Mouse (Mus musculus): ENCODE measurements at regions not wholly inside any gene's neighbourhood (a gene's known extent, or its start where the extent isn't known, plus 50 kb on each side); places are given as distances from the start of the nearest gene placed in this dataset.

- Histone ChIP-seq H3K36me3 (ENCODE audit: control insufficient read depth, insufficient read depth, low read length) (no peaks in the 10 kb centered on the region), H3K4me1 (ENCODE audit: control insufficient read depth, insufficient read depth, low read length) (no peaks in the 10 kb centered on the region), H3K4me3 (ENCODE audit: low read depth, low read length) (no peak overlapping the region), H3K27me3 (ENCODE audit: control insufficient read depth, insufficient read depth, low read length) (no peaks in the 10 kb centered on the region), H3K9me3 (ENCODE audit: control insufficient read depth, low read length) (no peaks in the 10 kb centered on the region), H3K9ac (replicated peaks; ENCODE audit: low read depth, low read length) (no peak overlapping the region), H3K4me2 (ENCODE audit: low read depth, low read length) (no peak overlapping the region), H3K27ac (ENCODE audit: low read depth, low read length) (no peak overlapping the region)
- 94% methylated on average over 3 of the region's 3 CpGs for WGBS
- no peak for ATAC-seq (ENCODE audit: low read depth)
Measured at GRCm38 (mm10) chr1:78050231-78050630, 146.7 kb downstream of the Pax3 start.

- Histone ChIP-seq H3K4me1 (ENCODE audit: control insufficient read depth, insufficient read depth, low read length) (no peaks in the 10 kb centered on the region), H3K4me3 (ENCODE audit: low read depth, low read length) (no peak overlapping the region), H3K27ac (ENCODE audit: low read depth, low read length) (no peak overlapping the region), H3K36me3 (ENCODE audit: control insufficient read depth, insufficient read depth, low read length) (no peaks in the 10 kb centered on the region), H3K27me3 (ENCODE audit: control insufficient read depth, insufficient read depth, low read length) (no peaks in the 10 kb centered on the region), H3K9ac (replicated peaks; ENCODE audit: low read depth, low read length) (no peak overlapping the region), H3K9me3 (ENCODE audit: control insufficient read depth, low read length) (no peaks in the 10 kb centered on the region), H3K4me2 (ENCODE audit: low read depth, low read length) (no peak overlapping the region)
- 86% methylated on average over 2 of the region's 2 CpGs for WGBS
- ATAC-seq (ENCODE audit: low read depth), result no peak
Measured at GRCm38 (mm10) chr1:78032336-78032735, 164.6 kb downstream of the Pax3 start.

GRCm38 (mm10) chr1:78021766-78022165 is 175.2 kb downstream of the Pax3 start:
- Histone ChIP-seq H3K27me3 (ENCODE audit: control insufficient read depth, insufficient read depth, low read length) (no peaks in the 10 kb centered on the region), H3K9me3 (ENCODE audit: control insufficient read depth, low read length) (no peaks in the 10 kb centered on the region), H3K4me1 (ENCODE audit: control insufficient read depth, insufficient read depth, low read length) (0 out of 2 replicates have a peak, but pooled peaks cover 5% of the 10 kb centered on the region), H3K4me2 (ENCODE audit: low read depth, low read length) (peak overlapping the region; percentile 18; the same call in 1 of the 2 replicates), H3K4me3 (ENCODE audit: low read depth, low read length) (no peak overlapping the region), H3K9ac (replicated peaks; ENCODE audit: low read depth, low read length) (no peak overlapping the region), H3K36me3 (ENCODE audit: control insufficient read depth, insufficient read depth, low read length) (no peaks in the 10 kb centered on the region), H3K27ac (ENCODE audit: low read depth, low read length) (no peak overlapping the region; the same call in 1 of the 2 replicates)
- WGBS, result 9% methylated on average over 6 of the region's 6 CpGs
- ATAC-seq (ENCODE audit: low read depth), result peak; percentile 44; the same call in 1 of the 2 replicates

DNA sequence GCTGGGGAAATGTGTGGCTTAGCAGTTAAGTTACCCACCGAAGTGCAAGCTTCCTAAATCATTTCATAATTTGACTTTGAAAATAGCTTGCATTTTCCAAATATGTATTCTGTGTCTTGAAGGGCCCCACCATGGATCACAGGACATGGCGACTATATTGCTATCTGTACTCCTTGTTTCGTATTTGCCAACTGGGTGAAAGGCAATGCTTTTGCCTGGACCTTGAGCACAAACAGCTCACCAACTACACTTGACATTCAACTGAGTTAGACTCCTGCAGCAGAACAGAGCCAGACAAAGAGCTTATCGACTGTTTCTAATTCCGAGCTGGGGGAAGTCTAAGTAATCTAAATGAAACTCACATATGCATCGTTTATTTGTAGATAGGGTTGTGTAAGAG is 175.9 kb downstream of the Pax3 start:
- Histone ChIP-seq H3K4me1 (ENCODE audit: control insufficient read depth, insufficient read depth, low read length) (peaks cover 7% of the 10 kb centered on the region; the same call in 1 of the 2 replicates), H3K4me2 (ENCODE audit: low read depth, low read length) (no peak overlapping the region), H3K9ac (replicated peaks; ENCODE audit: low read depth, low read length) (no peak overlapping the region), H3K27ac (ENCODE audit: low read depth, low read length) (no peak overlapping the region), H3K4me3 (ENCODE audit: low read depth, low read length) (no peak overlapping the region), H3K9me3 (ENCODE audit: control insufficient read depth, low read length) (no peaks in the 10 kb centered on the region), H3K27me3 (ENCODE audit: control insufficient read depth, insufficient read depth, low read length) (no peaks in the 10 kb centered on the region), H3K36me3 (ENCODE audit: control insufficient read depth, insufficient read depth, low read length) (no peaks in the 10 kb centered on the region)
- 53% methylated on average over 6 of the region's 6 CpGs for WGBS
- no peak for ATAC-seq (ENCODE audit: low read depth)

GRCm38 (mm10) chr1:78017949-78018617 is 178.9 kb downstream of the Pax3 start:
- ATAC-seq (ENCODE audit: low read depth), result no peak
- H3K9ac ChIP-seq (replicated peaks; ENCODE audit: low read depth, low read length), result no peak overlapping the region
- no peaks in the 10 kb centered on the region for H3K36me3 ChIP-seq (ENCODE audit: control insufficient read depth, insufficient read depth, low read length)
- H3K27me3 ChIP-seq (ENCODE audit: control insufficient read depth, insufficient read depth, low read length), result no peaks in the 10 kb centered on the region
- WGBS, result 80% methylated on average over 6 of the region's 6 CpGs
- H3K27ac ChIP-seq (ENCODE audit: low read depth, low read length), result no peak overlapping the region
- no peak overlapping the region for H3K4me2 ChIP-seq (ENCODE audit: low read depth, low read length)
- H3K4me3 ChIP-seq (ENCODE audit: low read depth, low read length), result no peak overlapping the region
- H3K9me3 ChIP-seq (ENCODE audit: control insufficient read depth, low read length), result no peaks in the 10 kb centered on the region
- H3K4me1 ChIP-seq (ENCODE audit: control insufficient read depth, insufficient read depth, low read length), result peaks cover 7% of the 10 kb centered on the region; the same call in 1 of the 2 replicates

- H3K9ac ChIP-seq (replicated peaks; ENCODE audit: low read depth, low read length), result no peak overlapping the region
Measured at GRCm38 (mm10) chr1:78016541-78017267, 180.2 kb downstream of the Pax3 start.

GRCm38 (mm10) chr1:78015999-78016398 is 180.9 kb downstream of the Pax3 start:
- Histone ChIP-seq H3K4me1 (ENCODE audit: control insufficient read depth, insufficient read depth, low read length) (peaks cover 4% of the 10 kb centered on the region; the same call in 1 of the 2 replicates), H3K27me3 (ENCODE audit: control insufficient read depth, insufficient read depth, low read length) (no peaks in the 10 kb centered on the region), H3K4me2 (ENCODE audit: low read depth, low read length) (no peak overlapping the region), H3K9ac (replicated peaks; ENCODE audit: low read depth, low read length) (no peak overlapping the region), H3K4me3 (ENCODE audit: low read depth, low read length) (no peak overlapping the region), H3K27ac (ENCODE audit: low read depth, low read length) (no peak overlapping the region), H3K9me3 (ENCODE audit: control insufficient read depth, low read length) (no peaks in the 10 kb centered on the region), H3K36me3 (ENCODE audit: control insufficient read depth, insufficient read depth, low read length) (no peaks in the 10 kb centered on the region)
- WGBS, result 49% methylated on average over 2 of the region's 3 CpGs
- ATAC-seq (ENCODE audit: low read depth), result no peak

More at GRCm38 (mm10) chr1:78016541-78017267, 180.2 kb downstream of the Pax3 start:
- no peak for ATAC-seq (ENCODE audit: low read depth)
- no peak overlapping the region for H3K4me3 ChIP-seq (ENCODE audit: low read depth, low read length)
- H3K36me3 ChIP-seq (ENCODE audit: control insufficient read depth, insufficient read depth, low read length), result no peaks in the 10 kb centered on the region
- H3K4me1 ChIP-seq (ENCODE audit: control insufficient read depth, insufficient read depth, low read length), result peaks cover 7% of the 10 kb centered on the region; the same call in 1 of the 2 replicates
- no peak overlapping the region for H3K27ac ChIP-seq (ENCODE audit: low read depth, low read length)
- H3K4me2 ChIP-seq (ENCODE audit: low read depth, low read length), result peak overlapping the region; percentile 38
- H3K9me3 ChIP-seq (ENCODE audit: control insufficient read depth, low read length), result no peaks in the 10 kb centered on the region
- WGBS, result 33% methylated on average over 18 of the region's 18 CpGs
- H3K27me3 ChIP-seq (ENCODE audit: control insufficient read depth, insufficient read depth, low read length), result no peaks in the 10 kb centered on the region

- WGBS, result 18% methylated on average over 3 of the region's 3 CpGs
- H3K4me1 ChIP-seq (ENCODE audit: control insufficient read depth, insufficient read depth, low read length), result peaks cover 4% of the 10 kb centered on the region; the same call in 1 of the 2 replicates
- H3K9me3 ChIP-seq (ENCODE audit: control insufficient read depth, low read length), result no peaks in the 10 kb centered on the region
- H3K4me3 ChIP-seq (ENCODE audit: low read depth, low read length), result no peak overlapping the region
- no peak overlapping the region for H3K27ac ChIP-seq (ENCODE audit: low read depth, low read length)
- no peaks in the 10 kb centered on the region for H3K36me3 ChIP-seq (ENCODE audit: control insufficient read depth, insufficient read depth, low read length)
- ATAC-seq (ENCODE audit: low read depth), result no peak
- H3K27me3 ChIP-seq (ENCODE audit: control insufficient read depth, insufficient read depth, low read length), result no peaks in the 10 kb centered on the region
- no peak overlapping the region for H3K9ac ChIP-seq (replicated peaks; ENCODE audit: low read depth, low read length)
- no peak overlapping the region for H3K4me2 ChIP-seq (ENCODE audit: low read depth, low read length)
Measured at GRCm38 (mm10) chr1:78013396-78013795, 183.5 kb downstream of the Pax3 start.

DNA sequence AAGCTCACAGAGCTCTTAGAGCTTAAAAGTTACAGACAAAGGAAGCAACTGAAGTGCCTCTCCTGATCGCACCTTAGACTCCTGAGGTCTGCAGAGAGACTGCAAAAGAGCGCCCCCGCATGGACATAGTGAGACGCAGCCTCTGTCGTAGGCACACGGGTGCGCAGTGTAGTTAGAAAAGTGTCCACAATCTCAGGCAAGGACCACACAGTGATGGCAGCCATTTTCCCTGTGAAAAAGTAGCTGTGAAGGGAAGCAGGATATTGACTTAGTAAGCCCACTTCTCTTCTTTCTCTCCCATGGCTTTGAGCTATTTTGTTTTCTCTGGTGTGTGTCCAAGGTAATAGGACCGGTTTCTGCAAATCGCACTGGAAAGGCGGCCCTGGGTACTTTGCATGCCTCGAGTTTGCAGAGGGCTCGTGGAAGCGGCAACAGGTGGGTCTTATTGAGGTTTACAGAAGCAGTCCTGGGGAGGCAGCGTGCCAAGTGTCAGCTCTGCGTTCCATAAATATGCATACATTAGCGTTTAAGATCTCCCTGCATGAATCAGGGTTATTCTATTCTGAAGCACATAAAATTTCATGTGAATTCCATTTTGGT is 188.0 kb downstream of the Pax3 start:
- Histone ChIP-seq H3K4me3 (ENCODE audit: low read depth, low read length) (no peak overlapping the region), H3K4me2 (ENCODE audit: low read depth, low read length) (no peak overlapping the region), H3K9ac (replicated peaks; ENCODE audit: low read depth, low read length) (no peak overlapping the region), H3K4me1 (ENCODE audit: control insufficient read depth, insufficient read depth, low read length) (no peaks in the 10 kb centered on the region), H3K9me3 (ENCODE audit: control insufficient read depth, low read length) (no peaks in the 10 kb centered on the region), H3K27me3 (ENCODE audit: control insufficient read depth, insufficient read depth, low read length) (no peaks in the 10 kb centered on the region), H3K27ac (ENCODE audit: low read depth, low read length) (no peak overlapping the region), H3K36me3 (ENCODE audit: control insufficient read depth, insufficient read depth, low read length) (no peaks in the 10 kb centered on the region)
- 30% methylated on average over 16 of the region's 16 CpGs for WGBS
- ATAC-seq (ENCODE audit: low read depth), result no peak
